Comparison of ENCODE assay signal across 17 mouse cellular contexts in genomic region chr7:66989357-66990045, GRCm38 (mm10).
DNase-seq lines count a peak whose midpoint lies in the region; ATAC-seq and TF ChIP-seq lines count a peak whose summit lies in the region.
"Had no signal": no experiment of that assay in that cellular context is flagged by ENCODE, and none has a peak within 500 bp of the region (broad histone marks: within the 10 kb centered on the region; RNA-seq: fewer than 3 reads in every experiment).

No protein-coding gene starts in this region.

- no peak overlapping the region for H3K4me3 ChIP-seq in embryonic facial prominence, embryonic 14.5 days (ENCODE audit: low read depth, low read length)
- no peak overlapping the region for H3K4me3 ChIP-seq in embryonic facial prominence, embryonic 10.5 days
- H3K4me3 ChIP-seq in layer of hippocampus, adult 2 months = no peak overlapping the region
- H3K4me3 ChIP-seq in lung, embryonic 16.5 days (ENCODE audit: low read length) = no peak overlapping the region
- no peak overlapping the region for H3K4me3 ChIP-seq in hindbrain, postnatal 0 days (ENCODE audit: low read length)
- H3K4me3 ChIP-seq: heart, embryonic 15.5 days had no signal

- no peak for ATAC-seq in embryonic facial prominence, embryonic 14.5 days (ENCODE audit: low read depth)
- peak; percentile 92 for ATAC-seq in lung, embryonic 16.5 days (ENCODE audit: low read depth)
- no peak for ATAC-seq in hindbrain, postnatal 0 days
- ATAC-seq: CD4-positive, CD25-positive, alpha-beta regulatory T cell, adult 4 months; liver, postnatal 0 days had no signal

- DNase-seq in embryonic facial prominence, embryonic 14.5 days (ENCODE audit: low spot score) = peak; percentile 49
- DNase-seq in embryonic facial prominence, embryonic 10.5 days (ENCODE audit: low spot score) = no peak
- peak in 1 of 2 experiments; percentile 59 for DNase-seq in layer of hippocampus, adult 2 months (ENCODE audit: low spot score in 2 of 2)
- no peak for DNase-seq in layer of hippocampus, adult 11-12 months (ENCODE audit: low spot score)
- no peak for DNase-seq in lung, postnatal 14 days
- DNase-seq in hindbrain, postnatal 0 days (ENCODE audit: low spot score) = no peak
- no peak for DNase-seq in spleen, postnatal 4 days (ENCODE audit: low spot score in 2 of 2)
- DNase-seq: adrenal gland, postnatal 36 days; cerebellum, adult 9-11 months; heart, adult 18-20 months; kidney, adult 18-20 months; kidney, postnatal 36 days; liver, postnatal 0 days had no signal

- TF ChIP-seq CTCF in layer of hippocampus, adult 2 months (conservative IDR thresholded peaks at IDR 0.05) = no peak
- no peak for TF ChIP-seq CTCF in hindbrain, postnatal 0 days (IDR thresholded peaks at IDR 0.05; ENCODE audit: low read depth)

- H3K27ac ChIP-seq in embryonic facial prominence, embryonic 14.5 days (replicated peaks; ENCODE audit: low read depth, low read length) = no peak overlapping the region
- no peak overlapping the region for H3K27ac ChIP-seq in embryonic facial prominence, embryonic 10.5 days (replicated peaks)
- peak overlapping the region; percentile 69 for H3K27ac ChIP-seq in layer of hippocampus, adult 2 months
- peak overlapping the region; percentile 55 for H3K27ac ChIP-seq in lung, embryonic 16.5 days (ENCODE audit: low read length)
- no peak overlapping the region for H3K27ac ChIP-seq in hindbrain, postnatal 0 days
- H3K27ac ChIP-seq: heart, embryonic 15.5 days had no signal

- H3K9ac ChIP-seq in embryonic facial prominence, embryonic 14.5 days (ENCODE audit: low read depth, low read length) = no peak overlapping the region
- no peak overlapping the region for H3K9ac ChIP-seq in lung, embryonic 16.5 days (ENCODE audit: low read length)
- H3K9ac ChIP-seq in hindbrain, postnatal 0 days (replicated peaks; ENCODE audit: low read length) = no peak overlapping the region
- H3K9ac ChIP-seq: heart, embryonic 15.5 days; liver, postnatal 0 days had no signal

- no peak overlapping the region for H3K4me2 ChIP-seq in embryonic facial prominence, embryonic 14.5 days (ENCODE audit: low read depth, low read length)
- H3K4me2 ChIP-seq in lung, embryonic 16.5 days (ENCODE audit: low read depth, low read length) = no peak overlapping the region
- no peak overlapping the region for H3K4me2 ChIP-seq in hindbrain, postnatal 0 days (ENCODE audit: low read depth, low read length)
- H3K4me2 ChIP-seq: heart, embryonic 15.5 days had no signal

- no peaks in the 10 kb centered on the region for H3K4me1 ChIP-seq in embryonic facial prominence, embryonic 14.5 days (ENCODE audit: control insufficient read depth, insufficient read depth, low read length)
- H3K4me1 ChIP-seq in embryonic facial prominence, embryonic 10.5 days = no peaks in the 10 kb centered on the region
- H3K4me1 ChIP-seq in lung, embryonic 16.5 days (replicated peaks; ENCODE audit: control insufficient read depth, insufficient read depth, low read length) = peaks cover 7% of the 10 kb centered on the region
- no peaks in the 10 kb centered on the region for H3K4me1 ChIP-seq in hindbrain, postnatal 0 days (ENCODE audit: insufficient read depth, low read length)

- 0 out of 2 replicates have a peak, but pooled peaks cover 6% of the 10 kb centered on the region for H3K9me3 ChIP-seq in embryonic facial prominence, embryonic 14.5 days (ENCODE audit: control insufficient read depth, low read length)
- H3K9me3 ChIP-seq in embryonic facial prominence, embryonic 10.5 days = no peaks in the 10 kb centered on the region
- no peaks in the 10 kb centered on the region for H3K9me3 ChIP-seq in lung, embryonic 16.5 days (ENCODE audit: control insufficient read depth, low read length)
- no peaks in the 10 kb centered on the region for H3K9me3 ChIP-seq in hindbrain, postnatal 0 days (ENCODE audit: low read length)
- H3K9me3 ChIP-seq: heart, embryonic 15.5 days had no signal

- H3K36me3 ChIP-seq in embryonic facial prominence, embryonic 14.5 days (ENCODE audit: control insufficient read depth, insufficient read depth, low read length) = no peaks in the 10 kb centered on the region
- no peaks in the 10 kb centered on the region for H3K36me3 ChIP-seq in embryonic facial prominence, embryonic 10.5 days (replicated peaks)
- no peaks in the 10 kb centered on the region for H3K36me3 ChIP-seq in lung, embryonic 16.5 days (ENCODE audit: control insufficient read depth, insufficient read depth, low read length)
- H3K36me3 ChIP-seq in hindbrain, postnatal 0 days (ENCODE audit: insufficient read depth, low read length) = no peaks in the 10 kb centered on the region
- H3K36me3 ChIP-seq: G1E; heart, embryonic 15.5 days had no signal

- no peaks in the 10 kb centered on the region for H3K27me3 ChIP-seq in embryonic facial prominence, embryonic 14.5 days (replicated peaks; ENCODE audit: control insufficient read depth, insufficient read depth, low read length)
- no peaks in the 10 kb centered on the region for H3K27me3 ChIP-seq in embryonic facial prominence, embryonic 10.5 days (replicated peaks; ENCODE audit: low read depth, poor library complexity, severe bottlenecking)
- H3K27me3 ChIP-seq in lung, embryonic 16.5 days (ENCODE audit: control insufficient read depth, insufficient read depth, low read depth, low read length) = no peaks in the 10 kb centered on the region
- no peaks in the 10 kb centered on the region for H3K27me3 ChIP-seq in hindbrain, postnatal 0 days (ENCODE audit: insufficient read depth, low read length)
- H3K27me3 ChIP-seq: heart, embryonic 15.5 days had no signal

- 65% methylated on average over 3 of the region's 3 CpGs for WGBS in embryonic facial prominence, embryonic 14.5 days
- WGBS in embryonic facial prominence, embryonic 10.5 days = 92% methylated on average over 3 of the region's 3 CpGs
- WGBS in lung, embryonic 16.5 days = 49% methylated on average over 3 of the region's 3 CpGs
- 81% methylated on average over 3 of the region's 3 CpGs for WGBS in hindbrain, postnatal 0 days

Comparison
In these comparisons a context has a peak if more than half of its experiments do, and no peak if none do; other contexts are left out.
1. H3K27ac ChIP-seq: peak in layer of hippocampus, adult 2 months (single experiment) and lung, embryonic 16.5 days (single experiment); none in embryonic facial prominence, embryonic 14.5 days (single experiment), embryonic facial prominence, embryonic 10.5 days (single experiment) and hindbrain, postnatal 0 days (single experiment).